Mouse (Mus musculus): ENCODE results near the gene Sycn.
"Not testable (repeated sequence)": the region's sequence is repeated elsewhere in the genome, so short reads cannot be mapped to it uniquely, and the experiment has no call there.

Gene Sycn

GRCm38 (mm10) chr7:28540526-28540925 is at the start of gene Sycn:
Sycn (plus strand) TSS chr7:28540885.
- DNase-seq, result no peak

GRCm38 (mm10) chr7:28490903-28491302 is 49.8 kb upstream of the Sycn start:
- peak; percentile 8 for DNase-seq

GRCm38 (mm10) chr7:28492310-28492709 is 48.4 kb upstream of the Sycn start:
- no peak for DNase-seq

GRCm38 (mm10) chr7:28495426-28495825 is 45.3 kb upstream of the Sycn start:
- peak; percentile 8 for DNase-seq

- DNase-seq, result peak; percentile 50
Observed at GRCm38 (mm10) chr7:28505585-28505984, 35.1 kb upstream of the Sycn start.

GRCm38 (mm10) chr7:28509121-28509520 is 31.6 kb upstream of the Sycn start:
- not testable (repeated sequence) for DNase-seq

- DNase-seq, result not testable (repeated sequence)
Observed at GRCm38 (mm10) chr7:28510405-28510974, 30.2 kb upstream of the Sycn start, which contains the start of gene Ifnl2. Ifnl2 (minus strand) TSS chr7:28510455.

- no peak for DNase-seq
Observed at GRCm38 (mm10) chr7:28511441-28511840, 29.2 kb upstream of the Sycn start.

- DNase-seq, result not testable (repeated sequence)
Observed at GRCm38 (mm10) chr7:28522536-28522935, 18.1 kb upstream of the Sycn start, which contains the start of gene Ifnl3. Ifnl3 (plus strand) TSS chr7:28522836.

- DNase-seq, result peak; percentile 88
Observed at GRCm38 (mm10) chr7:28527922-28528719, 12.6 kb upstream of the Sycn start.

- DNase-seq, result no peak
Observed at GRCm38 (mm10) chr7:28532005-28532404, 8.7 kb upstream of the Sycn start.

- not testable (repeated sequence) for DNase-seq
Observed at GRCm38 (mm10) chr7:28538886-28539285, 1.8 kb upstream of the Sycn start.

GRCm38 (mm10) chr7:28544051-28544601 is 3.4 kb downstream of the Sycn start:
- DNase-seq, result peak; percentile 56

- DNase-seq, result peak; percentile 51
Observed at GRCm38 (mm10) chr7:28545048-28545890, 4.6 kb downstream of the Sycn start.

GRCm38 (mm10) chr7:28545891-28546210 is 5.2 kb downstream of the Sycn start:
- no peak for DNase-seq

GRCm38 (mm10) chr7:28546649-28547048 is 6.0 kb downstream of the Sycn start:
- DNase-seq, result no peak

- DNase-seq, result no peak
Observed at GRCm38 (mm10) chr7:28547154-28547553, 6.5 kb downstream of the Sycn start, which contains the start of gene Nccrp1. Nccrp1 (minus strand) TSS chr7:28547254.

GRCm38 (mm10) chr7:28547628-28548027 is 6.9 kb downstream of the Sycn start:
- no peak for DNase-seq

- DNase-seq, result no peak
Observed at GRCm38 (mm10) chr7:28553076-28553475, 12.4 kb downstream of the Sycn start.

- DNase-seq, result no peak
Observed at GRCm38 (mm10) chr7:28555939-28556535, 15.4 kb downstream of the Sycn start.

GRCm38 (mm10) chr7:28557069-28557468 is 16.4 kb downstream of the Sycn start:
- DNase-seq, result no peak

- DNase-seq, result no peak
Observed at GRCm38 (mm10) chr7:28557708-28558107, 17.0 kb downstream of the Sycn start.

GRCm38 (mm10) chr7:28558486-28558885 is 17.8 kb downstream of the Sycn start:
- no peak for DNase-seq
